Mouse (Mus musculus): ENCODE data around the gene Azgp1.
"Not testable (repeated sequence)": the region's sequence is repeated elsewhere in the genome, so short reads cannot be mapped to it uniquely, and the experiment has no call there.

Azgp1 gene

GRCm38 (mm10) chr5:137981300-137981699 is at the start of gene Azgp1:
Azgp1 (plus strand) TSS chr5:137981520.
- DNase-seq (ENCODE audit: low read depth, low spot score): no peak

DNA sequence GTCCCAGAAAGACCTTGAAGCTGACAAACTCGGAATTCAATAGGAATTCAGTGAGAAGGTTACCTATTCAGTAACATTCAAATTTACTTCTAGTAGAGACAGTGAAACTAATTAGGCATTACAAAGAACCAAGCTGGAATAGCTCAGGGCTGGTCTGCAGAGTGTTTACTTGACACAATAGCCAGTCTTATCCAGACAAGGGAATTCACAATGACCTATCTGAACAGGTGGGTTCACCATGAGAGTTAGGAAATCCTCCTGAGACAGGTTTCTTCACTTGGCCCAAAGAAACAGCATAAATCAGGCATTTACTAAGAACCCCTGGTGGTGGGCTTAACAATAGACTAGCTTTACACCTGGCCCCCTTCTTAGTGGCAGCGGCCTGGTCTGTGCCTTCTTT is 47.4 kb upstream of the Azgp1 start:
- not testable (repeated sequence) for DNase-seq (ENCODE audit: low read depth, low spot score)

- DNase-seq (ENCODE audit: low read depth, low spot score): no peak
Observed at GRCm38 (mm10) chr5:137936486-137936885, 44.8 kb upstream of the Azgp1 start.

DNA sequence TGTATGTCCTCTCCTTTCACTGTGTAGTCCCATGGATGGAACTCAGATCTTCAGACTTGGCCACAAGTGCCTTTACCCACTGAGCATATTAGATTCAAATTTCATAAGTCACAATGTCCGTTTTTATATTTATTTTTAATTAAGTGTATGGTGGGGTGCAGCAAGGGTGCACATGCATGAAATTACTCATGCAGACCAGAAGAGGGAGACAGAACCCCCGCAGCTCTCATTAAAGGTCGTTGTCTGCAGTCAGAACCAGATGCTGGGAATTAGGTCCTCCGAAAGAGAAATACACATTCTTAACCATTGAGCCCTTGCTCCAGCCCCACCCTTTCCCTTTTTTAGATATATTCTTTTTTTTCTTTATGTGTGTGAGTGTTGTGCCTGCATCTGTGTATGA is 44.1 kb upstream of the Azgp1 start:
- no peak for DNase-seq (ENCODE audit: low read depth, low spot score)

DNA sequence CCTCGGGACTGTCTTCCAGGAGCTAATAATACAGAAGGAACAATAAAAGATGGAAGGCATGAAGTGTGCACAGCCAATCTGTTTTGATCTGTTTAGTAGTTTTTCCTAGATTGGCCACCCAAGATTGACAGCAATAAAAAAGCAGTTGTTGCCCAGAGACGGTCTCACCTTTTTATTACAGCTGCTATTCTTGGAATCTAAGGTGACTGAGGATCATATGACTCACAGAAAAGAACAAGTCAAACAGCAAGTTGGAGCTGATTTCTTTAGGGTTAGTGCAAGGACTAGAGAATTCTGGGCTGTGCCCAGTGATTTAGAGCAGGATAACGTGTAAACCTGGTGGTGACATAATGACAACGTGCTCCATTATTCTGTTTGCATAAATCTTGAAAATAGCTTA is 40.4 kb upstream of the Azgp1 start:
- no peak for DNase-seq (ENCODE audit: low read depth, low spot score)

- no peak for DNase-seq (ENCODE audit: low read depth, low spot score)
Observed at GRCm38 (mm10) chr5:137943133-137943532, 38.2 kb upstream of the Azgp1 start.

DNA sequence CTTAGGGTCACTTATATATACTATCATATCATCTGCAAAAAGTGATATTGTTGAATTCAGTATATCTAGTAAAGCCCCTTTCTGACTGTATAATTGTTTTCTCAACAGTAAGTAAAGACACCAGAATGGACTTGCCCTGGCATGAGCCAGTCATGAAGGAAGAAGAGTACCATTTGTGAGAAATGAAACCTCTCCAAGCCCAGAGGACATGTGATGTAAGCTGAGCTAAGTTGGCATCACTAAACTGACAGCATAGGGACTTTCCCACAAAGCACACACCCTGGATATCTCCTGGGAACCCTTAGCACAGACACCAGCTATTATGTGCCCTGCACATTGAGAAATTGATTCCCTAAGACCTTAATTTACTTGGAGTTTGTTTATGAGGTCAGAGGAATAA is 34.0 kb upstream of the Azgp1 start:
- DNase-seq (ENCODE audit: low read depth, low spot score): no peak

GRCm38 (mm10) chr5:137951218-137951617 is 30.1 kb upstream of the Azgp1 start:
- DNase-seq (ENCODE audit: low read depth, low spot score): no peak

DNA sequence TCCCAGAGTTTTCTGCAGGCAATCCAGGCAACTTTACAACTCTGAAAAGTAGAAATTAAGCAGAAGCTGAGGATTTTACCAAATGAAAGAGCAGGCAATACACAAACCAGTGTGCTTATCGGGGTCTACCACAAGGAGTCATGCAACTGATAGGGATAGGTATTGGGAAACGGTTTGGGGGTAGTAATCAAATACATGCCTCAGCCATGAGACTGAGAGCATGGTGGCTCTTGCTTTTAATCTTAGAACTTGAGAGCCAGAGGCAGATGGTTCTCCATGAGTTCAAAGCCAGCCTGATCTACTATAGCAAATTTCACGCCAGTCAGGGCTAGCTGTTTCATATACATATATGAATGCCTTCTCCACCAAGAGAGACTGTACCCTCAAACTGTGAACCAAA is 24.9 kb upstream of the Azgp1 start:
- no peak for DNase-seq (ENCODE audit: low read depth, low spot score)

DNA sequence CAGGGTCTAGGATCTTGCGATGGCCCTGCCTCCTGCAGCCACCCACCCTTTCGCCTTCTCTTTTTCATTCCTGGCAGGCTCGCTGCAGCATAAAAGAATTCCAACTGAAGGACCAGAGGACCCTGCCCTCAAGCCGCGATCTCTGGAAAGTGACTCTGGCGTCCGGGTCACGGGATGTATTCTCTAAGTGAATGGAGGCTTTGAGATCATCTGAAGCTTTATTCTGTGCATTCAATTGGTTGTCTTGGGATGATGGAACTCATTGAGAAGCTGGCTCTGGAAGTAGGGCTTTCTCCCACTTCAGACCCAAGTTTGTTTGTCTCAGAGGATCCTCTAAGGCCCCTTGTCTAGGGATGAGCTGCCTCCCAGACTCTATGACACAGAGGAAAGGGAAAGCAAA is 18.4 kb upstream of the Azgp1 start, which contains the start of gene Gjc3:
TSS of gene Gjc3 (minus strand) at position 154 of the 400 bp plus-strand sequence.
- no peak for DNase-seq (ENCODE audit: low read depth, low spot score)

GRCm38 (mm10) chr5:137966492-137966891 is 14.8 kb upstream of the Azgp1 start:
- no peak for DNase-seq (ENCODE audit: low read depth, low spot score)

- DNase-seq (ENCODE audit: low read depth, low spot score): no peak
Observed at GRCm38 (mm10) chr5:137973161-137973560, 8.2 kb upstream of the Azgp1 start.

- DNase-seq (ENCODE audit: low read depth, low spot score): no peak
Observed at GRCm38 (mm10) chr5:137973738-137974137, 7.6 kb upstream of the Azgp1 start.

GRCm38 (mm10) chr5:137974724-137975123 is 6.6 kb upstream of the Azgp1 start:
- DNase-seq (ENCODE audit: low read depth, low spot score): no peak

- no peak for DNase-seq (ENCODE audit: low read depth, low spot score)
Observed at GRCm38 (mm10) chr5:137975434-137975833, 5.9 kb upstream of the Azgp1 start.

GRCm38 (mm10) chr5:137977291-137977690 is 4.0 kb upstream of the Azgp1 start:
- no peak for DNase-seq (ENCODE audit: low read depth, low spot score)

- DNase-seq (ENCODE audit: low read depth, low spot score): no peak
Observed at GRCm38 (mm10) chr5:137979081-137979480, 2.2 kb upstream of the Azgp1 start.

- no peak for DNase-seq (ENCODE audit: low read depth, low spot score)
Observed at GRCm38 (mm10) chr5:137986351-137986750, 5.0 kb downstream of the Azgp1 start.

DNA sequence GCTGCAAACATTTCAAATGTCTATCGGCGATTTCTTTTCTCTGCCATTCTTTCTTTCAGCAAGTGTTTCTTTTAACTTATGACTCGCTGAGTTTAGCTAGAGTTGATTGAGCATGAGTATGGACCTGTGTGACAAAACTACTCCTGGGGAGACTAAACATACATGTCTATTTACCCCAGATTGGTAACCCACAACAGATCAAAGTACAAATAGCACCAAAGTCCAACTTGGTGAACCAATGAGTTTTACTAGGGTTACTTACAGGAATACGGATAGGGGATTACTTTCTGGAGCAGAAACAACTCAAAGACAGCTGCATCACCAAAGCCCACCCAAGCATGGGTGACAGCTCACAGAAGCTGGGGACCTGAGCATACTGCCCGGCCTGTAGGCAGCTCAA is 28.1 kb downstream of the Azgp1 start:
- no peak for DNase-seq (ENCODE audit: low read depth, low spot score)

DNA sequence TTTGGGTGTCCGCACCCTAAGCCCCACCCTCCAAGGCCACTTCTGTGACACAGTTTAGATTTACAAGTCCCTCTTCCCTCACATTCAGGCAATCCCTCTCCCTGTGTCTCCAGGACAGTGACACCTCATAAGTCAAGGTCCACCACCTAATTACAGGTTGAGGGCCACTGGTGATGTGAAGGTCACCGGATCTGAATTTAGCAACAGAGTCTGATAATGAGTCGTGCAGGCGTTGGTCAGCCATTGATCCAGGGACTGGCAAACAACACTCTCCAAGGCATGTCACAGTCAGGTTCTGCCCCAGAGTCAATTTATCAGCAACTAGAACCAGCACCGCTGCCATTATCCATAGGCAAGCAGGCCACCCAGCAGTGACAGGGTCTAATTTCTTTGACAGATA is 31.1 kb downstream of the Azgp1 start:
- no peak for DNase-seq (ENCODE audit: low read depth, low spot score)

- no peak for DNase-seq (ENCODE audit: low read depth, low spot score)
Observed at GRCm38 (mm10) chr5:138016530-138016929, 35.2 kb downstream of the Azgp1 start.

DNA sequence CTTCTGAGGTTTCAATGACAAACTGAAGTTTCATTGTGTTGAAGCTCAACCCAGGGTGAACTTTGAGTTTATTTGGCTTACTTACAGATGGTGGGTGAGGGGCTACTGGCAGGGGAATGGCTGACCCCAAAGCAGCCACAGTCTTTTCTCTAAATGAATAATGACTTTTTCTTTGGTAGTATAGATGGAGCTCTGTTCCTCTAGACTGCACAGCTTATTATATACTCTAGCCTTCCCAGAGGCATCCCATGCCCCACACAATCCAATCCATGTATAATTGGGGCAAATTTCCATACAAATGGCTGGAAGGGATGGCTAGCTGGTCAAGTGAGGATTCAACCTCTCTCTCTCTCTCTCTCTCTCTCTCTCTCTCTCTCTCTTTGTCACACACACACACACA is 35.7 kb downstream of the Azgp1 start:
- no peak for DNase-seq (ENCODE audit: low read depth, low spot score)

GRCm38 (mm10) chr5:138019577-138019976 is 38.3 kb downstream of the Azgp1 start:
- not testable (repeated sequence) for DNase-seq (ENCODE audit: low read depth, low spot score)

- DNase-seq (ENCODE audit: low read depth, low spot score): not testable (repeated sequence)
Observed at GRCm38 (mm10) chr5:138020961-138021479, 39.7 kb downstream of the Azgp1 start, which contains the start of the genes Smok3a and Smok3b. Smok3a (plus strand) TSS chr5:138021261. Smok3b (plus strand) TSS chr5:138021429.

Measured in c-Kit-negative CD71-positive TER-119-positive erythroid progenitor cells, embryonic 14.5 days (primary cell).